Mouse (Mus musculus): ENCODE data around the gene Tmem222.
A peak's percentile ranks its signal among the peaks of the same experiment; 100 is the strongest.

Gene Tmem222

DNA sequence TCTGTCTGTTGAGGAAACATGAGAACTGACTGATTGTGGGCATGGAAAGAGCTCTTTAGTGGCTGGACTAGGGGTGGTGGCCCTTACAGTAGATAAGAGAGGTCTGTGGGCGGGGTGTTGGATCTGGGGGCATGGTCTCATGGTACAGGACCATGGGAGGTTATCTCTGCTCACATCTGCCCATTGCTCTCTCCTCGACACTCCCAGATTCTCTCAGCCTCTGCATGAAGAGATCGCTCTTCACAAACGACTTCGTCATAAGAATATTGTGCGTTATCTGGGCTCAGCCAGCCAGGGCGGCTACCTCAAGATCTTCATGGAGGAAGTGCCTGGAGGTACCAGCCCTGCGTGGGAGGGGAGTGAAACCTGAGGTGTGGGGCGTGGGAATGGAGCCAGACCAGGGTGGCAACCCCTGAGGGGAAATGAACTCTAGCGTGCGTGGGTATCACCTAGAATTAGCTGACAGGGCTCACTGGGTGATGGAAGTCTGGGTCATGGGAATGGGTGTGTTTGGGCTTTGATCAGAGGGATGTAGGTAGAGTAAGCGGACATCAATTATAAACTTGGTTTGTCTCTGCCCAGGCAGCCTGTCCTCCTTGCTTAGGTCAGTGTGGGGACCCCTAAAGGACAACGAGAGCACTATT, 29.7 kb downstream of the Tmem222 start:
- DNase-seq = no peak

DNA sequence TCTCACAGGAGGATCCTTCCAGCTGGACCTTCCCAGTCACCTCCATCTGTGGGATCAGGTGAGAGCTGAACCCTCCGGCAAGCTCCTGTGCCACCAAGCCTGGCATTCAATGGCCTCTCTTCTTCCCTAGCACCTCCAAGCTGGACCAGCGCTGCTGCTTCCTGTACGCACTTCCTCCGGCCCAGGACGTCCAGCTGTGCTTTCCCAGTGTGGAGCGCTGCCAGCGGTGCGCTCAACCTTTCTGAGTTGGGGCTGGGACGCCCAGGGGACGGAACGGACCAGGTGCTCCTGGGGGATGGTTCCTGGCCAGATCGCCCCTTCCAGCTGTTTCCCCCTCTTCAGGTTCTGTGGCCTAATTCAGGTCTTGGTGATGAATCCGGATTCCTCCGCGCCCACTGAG, 30.5 kb downstream of the Tmem222 start:
- no peak for DNase-seq

DNA sequence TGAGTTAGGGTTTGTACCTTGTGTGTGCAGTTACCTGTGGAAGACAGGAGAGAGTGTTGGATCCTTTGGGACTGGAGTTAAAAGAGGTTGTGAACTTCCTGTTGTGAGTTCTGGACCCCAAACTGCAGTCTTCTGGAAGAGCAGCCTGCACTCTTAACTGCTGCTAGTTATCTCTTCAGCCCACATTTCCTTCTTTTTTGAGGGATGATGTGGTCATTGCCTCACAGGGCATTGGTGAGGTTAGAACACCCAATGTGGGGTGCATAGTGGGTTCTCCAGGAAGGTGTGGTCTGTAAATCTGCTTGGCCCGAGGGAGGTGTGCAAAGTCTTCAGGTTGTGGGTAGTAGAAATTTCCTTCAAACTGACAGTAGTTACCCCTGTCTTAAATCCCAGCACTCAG, 33.3 kb downstream of the Tmem222 start:
- DNase-seq = no peak

- no peak for DNase-seq
Measured at GRCm38 (mm10) chr4:133243538-133243937, 34.1 kb downstream of the Tmem222 start.

DNA sequence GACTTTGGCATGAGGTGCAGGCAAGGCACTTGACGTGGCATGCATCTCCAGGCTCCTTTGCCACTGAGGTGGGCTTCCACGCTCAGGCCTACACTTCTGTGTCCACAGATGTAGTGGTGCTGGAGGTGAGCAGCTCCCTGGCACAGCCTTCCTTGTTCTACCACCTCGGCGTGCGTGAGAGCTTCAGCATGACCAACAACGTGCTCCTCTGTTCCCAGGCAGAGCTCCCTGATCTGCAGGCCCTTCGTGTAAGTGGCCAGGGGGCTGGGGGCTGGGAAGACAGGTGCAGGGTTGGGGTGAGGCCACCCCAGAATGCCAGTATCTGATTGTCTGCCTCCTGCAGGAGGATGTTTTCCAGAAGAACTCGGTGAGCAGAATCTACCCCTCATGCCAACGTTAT, 34.9 kb downstream of the Tmem222 start:
- no peak for DNase-seq

DNA sequence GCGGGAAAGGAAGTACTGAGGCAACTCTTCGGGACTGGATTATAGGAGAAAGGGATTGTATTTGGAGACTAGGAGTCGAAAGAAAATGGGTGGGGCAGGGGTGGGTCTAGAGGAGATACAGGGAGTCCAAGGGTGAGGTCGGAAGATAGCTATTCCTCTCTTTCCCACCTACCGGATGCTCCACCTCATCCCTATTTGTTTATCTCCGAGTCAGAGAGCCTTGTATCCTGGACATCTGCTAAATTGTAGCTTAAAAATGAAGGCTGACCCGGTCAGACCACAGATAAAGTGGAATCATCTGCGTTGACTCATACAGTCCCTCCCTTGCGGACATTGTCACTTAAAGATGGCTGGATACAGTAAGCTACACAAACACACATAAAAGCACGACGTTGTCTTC, 35.7 kb downstream of the Tmem222 start:
- DNase-seq = no peak

- DNase-seq = peak; percentile 81 to 86
Measured at GRCm38 (mm10) chr4:133240934-133241908, 36.4 kb downstream of the Tmem222 start.

- peak; percentile 23 to 25 for DNase-seq
Measured at GRCm38 (mm10) chr4:133240490-133240921, 37.1 kb downstream of the Tmem222 start, which contains the start of gene Map3k6. TSS of gene Map3k6 (plus strand) at chr4:133240818.

DNA sequence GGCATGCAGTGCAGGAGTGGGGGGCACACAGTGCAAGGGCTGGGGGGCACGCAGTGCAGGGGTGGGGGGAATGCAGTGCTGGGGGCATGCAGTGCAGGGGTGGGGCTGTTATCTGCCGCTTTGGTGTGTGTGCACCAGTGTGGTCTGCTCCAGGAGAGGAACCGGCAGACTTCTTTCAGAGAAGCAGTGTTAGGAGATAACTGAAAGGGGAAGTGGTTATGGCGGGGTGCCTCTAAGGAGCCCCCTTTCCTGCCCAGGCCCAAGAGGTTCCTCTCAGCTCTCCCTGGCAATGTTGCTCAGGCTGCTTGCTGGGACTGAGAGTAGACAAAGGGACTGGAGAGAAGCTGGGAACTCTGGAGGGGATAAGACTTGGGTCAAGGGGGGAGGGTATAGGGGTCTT, 39.7 kb downstream of the Tmem222 start:
- no peak for DNase-seq

GRCm38 (mm10) chr4:133235415-133235814, 42.2 kb downstream of the Tmem222 start:
- no peak for DNase-seq

GRCm38 (mm10) chr4:133234771-133235170, 42.8 kb downstream of the Tmem222 start:
- no peak for DNase-seq

- peak in 1 of 2 experiments; percentile 38 for DNase-seq
Measured at GRCm38 (mm10) chr4:133233285-133233976, 44.2 kb downstream of the Tmem222 start.

DNA sequence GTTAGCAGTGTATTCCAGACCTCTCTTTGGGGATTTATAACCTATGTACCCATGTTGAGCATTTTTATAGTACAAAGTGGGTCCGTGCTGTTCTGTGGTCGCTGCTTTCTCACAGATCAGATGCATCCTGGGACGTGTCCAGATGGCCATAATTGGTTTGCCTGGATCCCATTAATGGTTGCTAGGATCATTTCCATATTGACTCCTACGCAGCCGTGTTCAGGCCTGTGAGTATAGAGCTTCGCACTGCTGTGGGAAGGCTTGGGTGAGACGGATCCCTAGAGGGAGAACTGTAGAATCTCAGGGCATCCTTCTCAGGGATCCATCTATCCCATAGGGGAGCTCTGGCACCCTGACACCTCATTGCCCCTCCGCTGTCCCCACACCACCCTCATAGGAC, 48.0 kb downstream of the Tmem222 start:
- DNase-seq = no peak

DNA sequence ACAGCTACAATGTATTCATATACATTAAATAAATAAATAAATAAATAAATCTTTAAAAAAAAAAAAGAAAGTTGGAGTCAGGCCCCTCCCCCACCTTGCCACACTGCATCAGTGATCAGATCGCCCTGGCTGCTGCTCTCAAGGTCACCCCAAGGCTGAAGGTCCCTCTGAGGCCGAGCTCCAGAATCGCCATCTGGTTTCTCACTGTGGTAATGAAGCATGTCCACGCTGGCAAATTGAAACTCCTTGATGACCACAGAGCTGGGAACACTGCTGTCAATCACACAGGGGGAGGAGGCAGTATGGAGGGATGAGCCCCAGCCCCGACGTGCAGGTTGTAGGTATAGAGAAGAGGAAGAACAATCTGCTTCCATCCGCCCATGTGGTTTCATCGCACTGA, 50.0 kb downstream of the Tmem222 start:
- no peak for DNase-seq

GRCm38 (mm10) chr4:133226073-133226472, 51.5 kb downstream of the Tmem222 start:
- DNase-seq = no peak

DNA sequence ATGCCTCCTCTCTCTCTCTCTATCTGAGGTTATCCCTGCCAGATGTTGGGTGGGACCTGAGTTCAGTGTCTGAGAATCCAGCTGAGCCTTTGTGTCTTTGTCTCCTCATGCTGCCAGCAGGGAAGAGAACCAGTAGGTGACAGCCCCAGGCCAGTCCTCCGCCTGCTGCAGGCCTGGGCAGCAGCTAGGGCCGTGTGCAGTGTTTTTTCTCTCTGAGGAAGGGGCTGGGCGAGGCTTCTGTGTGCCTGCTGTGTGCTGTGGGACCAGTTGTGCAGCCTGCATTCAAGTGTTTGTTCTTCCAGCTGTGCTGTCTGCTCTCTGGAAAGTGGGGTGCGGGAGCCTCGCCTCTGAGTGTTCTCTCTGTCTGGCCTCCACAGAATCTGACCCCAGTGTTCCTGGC, 53.7 kb downstream of the Tmem222 start:
- DNase-seq = no peak

DNA sequence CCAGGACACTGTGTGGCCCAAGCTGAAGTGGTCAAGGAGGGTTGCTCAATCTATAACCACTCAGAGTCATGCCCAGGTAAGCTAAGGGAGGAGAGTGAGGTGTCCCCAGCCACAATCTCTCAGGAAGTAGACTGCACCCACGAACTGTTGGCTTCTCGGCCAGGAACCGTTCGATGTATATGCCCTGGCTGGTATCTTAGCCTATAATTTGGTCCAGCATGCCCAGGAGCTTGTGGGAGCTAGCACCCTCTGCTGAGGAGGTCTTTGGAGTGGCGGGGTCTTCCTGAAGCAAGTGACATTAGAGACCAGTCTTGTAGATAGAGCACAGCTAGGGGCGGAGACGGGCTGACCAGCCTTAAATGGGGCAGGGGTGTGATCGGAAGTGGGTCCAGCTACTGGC, 55.9 kb downstream of the Tmem222 start:
- DNase-seq = no peak

DNA sequence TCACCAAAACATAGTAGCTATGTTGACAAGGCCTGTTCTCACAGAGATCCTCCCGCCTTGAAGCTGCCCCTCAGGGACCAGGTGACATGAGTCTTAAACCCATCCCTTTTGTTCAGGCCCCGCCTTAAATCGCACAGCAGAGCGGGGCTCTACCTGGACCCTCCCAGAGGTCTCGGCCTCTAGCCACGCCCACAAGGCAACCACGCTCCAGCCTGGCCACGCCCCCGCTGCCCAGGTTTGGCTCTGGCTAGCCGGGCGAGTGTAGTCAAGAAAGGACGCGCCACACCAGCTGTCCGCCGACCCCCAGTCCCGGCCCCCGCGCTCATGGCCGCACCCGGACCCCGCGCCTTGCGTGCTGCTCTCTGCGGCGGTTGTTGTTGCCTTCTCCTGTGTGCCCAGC, 56.9 kb downstream of the Tmem222 start:
- no peak for DNase-seq

DNA sequence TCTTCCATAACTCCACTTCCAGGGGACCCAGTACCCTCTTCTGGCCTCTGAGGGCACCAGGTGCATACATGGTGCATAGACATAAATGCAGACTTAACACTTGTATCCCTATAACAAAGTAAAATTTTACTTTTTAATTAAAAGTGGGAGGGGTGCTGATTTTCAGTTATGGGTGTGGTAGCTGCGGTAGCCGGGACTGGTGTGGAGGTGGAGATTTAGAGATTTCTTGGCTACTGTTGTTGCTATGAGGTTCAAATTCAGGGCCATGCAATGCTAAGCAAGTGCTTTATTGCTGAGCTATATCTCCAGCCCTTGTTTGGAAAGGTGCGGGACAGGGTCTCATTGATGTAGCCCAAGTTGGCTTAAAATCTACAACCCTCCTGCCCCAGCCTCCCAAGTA, 58.8 kb downstream of the Tmem222 start:
- no peak for DNase-seq

DNA sequence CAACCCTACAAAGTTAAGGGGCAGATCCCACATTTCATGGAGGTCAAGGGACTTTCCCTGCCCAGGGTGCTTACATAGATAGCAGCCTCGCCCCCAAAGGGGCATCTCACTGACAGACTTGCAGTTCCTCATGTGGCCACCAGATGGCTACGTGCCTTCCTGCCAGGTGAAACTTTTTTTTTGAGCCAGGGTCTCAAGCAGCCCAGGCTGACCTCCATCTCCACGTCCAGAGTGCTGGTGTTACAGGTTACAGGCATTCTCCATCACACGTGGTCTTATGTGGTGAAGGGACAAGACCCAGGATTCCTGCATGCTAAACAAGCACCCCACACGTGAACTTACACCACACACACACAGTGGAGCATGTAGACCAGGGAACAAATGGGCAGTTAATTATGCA, 60.0 kb downstream of the Tmem222 start:
- DNase-seq = peak; percentile 66 to 74
